Comparison of ENCODE assay signal across 17 mouse cellular contexts in genomic region chr12:87130224-87130623, GRCm38 (mm10). TPM values are rescaled to one million over a fixed set of nuclear protein-coding genes. Genes with fewer than 3 reads are reported as not detected.
"Had no signal": no experiment of that assay in that cellular context is flagged by ENCODE, and none has a peak within 500 bp of the region (broad histone marks: within the 10 kb centered on the region; RNA-seq: fewer than 3 reads in every experiment).

No protein-coding gene starts in this region.

- DNase-seq: gastrocnemius, postnatal 14 days; gastrocnemius, postnatal 36 days; heart, adult 11 months; heart, adult 2 months; heart, postnatal 14 days; heart, postnatal 36 days; kidney, adult 11 months; kidney, adult 2 months; kidney, adult 9 months; kidney, postnatal 25 days; kidney, postnatal 4 days; liver; liver, embryonic 13.5 days had no signal

- ATAC-seq: hindbrain, postnatal 0 days; intestine, embryonic 16.5 days had no signal

RNA-seq across cellular contexts. Expression of gene Ngb, which starts 27.9 kb away (rescaled TPM):
- polyA plus RNA-seq: heart, postnatal 0 days; liver, embryonic 11.5 days had no signal
